Mouse (Mus musculus) neural tube, embryonic 14.5 days (tissue): Measurements from ENCODE around the gene Ddx43. TPM values are rescaled to one million over a fixed set of nuclear protein-coding genes. Genes with fewer than 3 reads are reported as not detected.

Source experiments
- ATAC-seq: fragments of 200-750 bp; cut with Nextera tagmentation; 2 replicates; pipeline ENCODE4 v1.8.0; 2017; ENCODE audit warnings: low read depth, mild to moderate bottlenecking, moderate TSS enrichment, moderate library complexity
- H3K27ac ChIP-seq: fragments of 300-500 bp; sonication (generic); 2 replicates; pipeline ENCODE4 v1.5.1; 2014; ENCODE audit warnings: low read depth, mild to moderate bottlenecking, control low read depth, low read length, moderate library complexity, mixed read lengths
- H3K27me3 ChIP-seq: fragments of 300-500 bp; sonication (generic); 2 replicates; pipeline ENCODE4 v1.6.1; 2014; ENCODE audit warnings: low read length; ENCODE audit not compliant: control insufficient read depth, insufficient read depth
- H3K36me3 ChIP-seq: fragments of 300-500 bp; sonication (generic); 2 replicates; pipeline ENCODE4 v1.6.1; 2014; ENCODE audit warnings: low read length, mixed read lengths; ENCODE audit not compliant: control insufficient read depth, insufficient read depth
- H3K4me1 ChIP-seq: fragments of 300-500 bp; sonication (generic); 2 replicates; pipeline ENCODE4 v1.6.1; 2014; ENCODE audit warnings: low read length; ENCODE audit not compliant: control insufficient read depth, insufficient read depth
- H3K4me2 ChIP-seq: fragments of 300-500 bp; sonication (generic); 2 replicates; pipeline ENCODE4 v1.6.1; 2014; ENCODE audit warnings: mild to moderate bottlenecking, low read depth, low read length, control low read depth
- H3K4me3 ChIP-seq: fragments of 300-500 bp; sonication (generic); 2 replicates; pipeline ENCODE4 v1.5.1; 2014; ENCODE audit warnings: low read depth, low read length, control low read depth, mixed read lengths
- H3K9ac ChIP-seq: fragments of 300-500 bp; sonication (generic); replicated peaks from 2 replicates; pipeline ENCODE4 v1.6.1; 2014; ENCODE audit warnings: low read depth, mild to moderate bottlenecking, control low read depth, low read length, mixed read lengths
- H3K9me3 ChIP-seq: fragments of 300-500 bp; sonication (generic); 2 replicates; pipeline ENCODE4 v1.6.1; 2016; ENCODE audit warnings: low read length; ENCODE audit not compliant: control insufficient read depth
- WGBS: fragments of 180-500 bp; shearing (Covaris S2); extraction: QIAGEN DNeasy Blood & Tissue Kit; methylation state at CpG from one replicate; pipeline ENCODE4 v1.1.7; 2014; 5-methylcytosine and 5-hydroxymethylcytosine counted together
- polyA plus RNA-seq: library from polyadenylated mRNA; unstranded; fragments of >200 nt; fragmentation: Nextera tagmentation; extraction: Ambion mirVana; gene quantifications from 2 replicates; pipeline ENCODE4 v1.2.1, GENCODE M21; 2014

The Ddx43 gene
- polyA plus RNA-seq, 1 experiment from 2014 or later, result 0.59 TPM

DNA sequence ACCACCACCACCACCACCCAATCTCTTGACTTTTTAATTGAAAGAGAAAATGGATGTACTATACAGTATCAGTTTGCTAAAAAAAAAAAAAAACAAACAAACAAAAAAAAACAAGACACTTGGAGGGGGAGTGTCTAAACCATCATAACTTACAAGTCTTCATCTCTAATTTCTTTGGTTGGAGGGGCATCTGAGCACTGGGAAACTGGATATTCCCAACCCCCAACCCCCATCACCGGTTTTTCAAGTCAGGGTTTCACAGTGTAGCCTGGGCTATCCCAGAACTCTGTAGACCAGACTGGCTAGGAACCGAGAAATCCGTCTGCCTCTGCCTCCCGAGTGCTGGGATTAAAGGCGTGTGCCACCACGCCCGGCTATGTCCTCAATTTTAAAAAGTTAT lies 25.8 kb upstream of the Ddx43 start:
- Histone ChIP-seq H3K27me3 (no peaks in the 10 kb centered on the region), H3K4me1 (no peaks in the 10 kb centered on the region), H3K27ac (no peak overlapping the region), H3K9me3 (no peaks in the 10 kb centered on the region), H3K4me3 (no peak overlapping the region), H3K36me3 (no peaks in the 10 kb centered on the region), H3K9ac (no peak overlapping the region), H3K4me2 (no peak overlapping the region)
- 94% methylated on average over 7 of the region's 7 CpGs for WGBS
- ATAC-seq, result no peak

DNA sequence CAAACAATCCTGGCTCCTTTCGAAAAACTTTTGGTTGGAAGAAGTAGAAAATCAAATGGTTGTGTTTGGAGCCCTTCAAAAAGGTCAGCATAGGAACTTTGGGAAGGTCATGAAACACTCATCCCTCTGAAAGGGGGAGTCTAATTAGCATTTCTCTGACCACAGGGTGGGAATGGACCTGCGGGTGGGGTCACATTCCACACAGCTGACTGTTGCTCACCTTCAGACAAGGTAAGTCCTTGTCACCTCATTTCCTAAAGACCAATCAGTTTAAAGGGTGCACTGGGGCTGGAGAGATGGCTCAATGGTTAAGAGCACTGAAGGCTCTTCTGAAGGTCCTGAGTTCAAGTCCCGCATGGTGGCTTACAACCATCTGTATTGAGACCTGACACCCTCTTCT lies 24.1 kb upstream of the Ddx43 start:
- H3K4me1 ChIP-seq, result no peaks in the 10 kb centered on the region
- WGBS, result 94% methylated on average over 3 of the region's 3 CpGs

DNA sequence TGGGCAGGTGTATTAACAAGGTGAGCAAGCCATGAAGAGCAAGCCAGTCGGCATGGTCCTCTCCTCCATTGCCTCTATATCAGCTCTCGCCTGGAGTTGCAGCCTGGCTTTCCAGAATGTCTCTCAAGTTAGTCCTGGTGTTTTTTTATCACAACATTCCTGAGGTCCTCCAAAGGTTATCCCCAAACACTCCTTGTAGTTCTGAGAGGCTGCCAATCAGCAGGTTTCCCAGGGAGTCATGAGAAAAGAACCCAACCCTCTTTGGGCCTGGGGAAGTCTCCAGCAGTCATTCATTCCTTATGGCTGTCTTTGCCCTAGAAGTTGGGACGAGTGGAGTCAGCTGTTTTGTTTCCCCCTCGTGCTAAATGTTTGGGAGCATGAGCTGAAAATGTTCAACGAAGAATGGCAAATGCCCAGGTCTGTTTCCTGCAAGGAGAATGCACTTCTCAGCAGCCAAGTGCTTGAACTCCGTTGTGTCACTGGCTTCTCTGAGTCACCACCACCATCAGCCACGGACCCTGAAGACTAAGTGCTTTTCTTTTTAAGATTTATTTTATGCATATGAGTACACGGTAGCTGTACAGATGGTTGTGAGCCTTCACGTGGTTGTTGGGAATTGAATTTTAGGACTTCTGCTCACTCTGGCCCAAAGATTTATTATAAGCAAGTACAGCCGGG lies 22.6 kb upstream of the Ddx43 start:
- Histone ChIP-seq H3K4me3 (no peak overlapping the region), H3K27me3 (0 out of 2 replicates have a peak, but pooled peaks cover 2% of the 10 kb centered on the region), H3K9ac (no peak overlapping the region), H3K4me1 (peaks cover 5% of the 10 kb centered on the region), H3K36me3 (no peaks in the 10 kb centered on the region), H3K9me3 (no peaks in the 10 kb centered on the region), H3K27ac (no peak overlapping the region), H3K4me2 (no peak overlapping the region)
- 89% methylated on average over 10 of the region's 10 CpGs for WGBS
- no peak for ATAC-seq

More for the DNA sequence above, 24.1 kb upstream of the Ddx43 start:
- no peak for ATAC-seq
- no peak overlapping the region for H3K4me2 ChIP-seq
- H3K9me3 ChIP-seq, result no peaks in the 10 kb centered on the region
- no peak overlapping the region for H3K9ac ChIP-seq
- H3K27ac ChIP-seq, result no peak overlapping the region
- no peaks in the 10 kb centered on the region for H3K27me3 ChIP-seq
- H3K4me3 ChIP-seq, result no peak overlapping the region
- no peaks in the 10 kb centered on the region for H3K36me3 ChIP-seq

DNA sequence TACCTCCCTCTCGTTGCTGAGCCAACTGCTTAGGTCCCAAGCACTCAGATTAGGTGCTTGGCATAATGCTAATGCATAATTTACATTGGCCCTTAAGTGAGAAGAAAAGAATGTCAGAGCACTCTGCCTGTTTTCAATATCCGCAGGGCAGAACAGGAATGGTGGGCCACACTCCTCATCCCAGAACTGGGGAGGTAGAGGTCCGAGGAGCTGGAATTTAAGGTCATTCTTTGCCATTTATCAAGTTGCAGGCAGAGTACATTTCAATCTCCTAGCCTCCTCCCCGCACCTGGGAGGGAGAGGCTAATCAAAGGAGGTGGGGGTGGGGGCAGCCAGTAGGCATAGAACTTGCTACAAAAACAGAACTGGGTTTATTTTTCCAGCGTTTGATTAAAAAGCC lies 21.2 kb upstream of the Ddx43 start:
- Histone ChIP-seq H3K27me3 (0 out of 2 replicates have a peak, but pooled peaks cover 2% of the 10 kb centered on the region), H3K4me2 (no peak overlapping the region), H3K4me1 (peaks cover 7% of the 10 kb centered on the region), H3K9ac (no peak overlapping the region), H3K27ac (no peak overlapping the region), H3K4me3 (no peak overlapping the region), H3K36me3 (no peaks in the 10 kb centered on the region), H3K9me3 (no peaks in the 10 kb centered on the region)
- ATAC-seq, result no peak
- 62% methylated on average over 5 of the region's 5 CpGs for WGBS

DNA sequence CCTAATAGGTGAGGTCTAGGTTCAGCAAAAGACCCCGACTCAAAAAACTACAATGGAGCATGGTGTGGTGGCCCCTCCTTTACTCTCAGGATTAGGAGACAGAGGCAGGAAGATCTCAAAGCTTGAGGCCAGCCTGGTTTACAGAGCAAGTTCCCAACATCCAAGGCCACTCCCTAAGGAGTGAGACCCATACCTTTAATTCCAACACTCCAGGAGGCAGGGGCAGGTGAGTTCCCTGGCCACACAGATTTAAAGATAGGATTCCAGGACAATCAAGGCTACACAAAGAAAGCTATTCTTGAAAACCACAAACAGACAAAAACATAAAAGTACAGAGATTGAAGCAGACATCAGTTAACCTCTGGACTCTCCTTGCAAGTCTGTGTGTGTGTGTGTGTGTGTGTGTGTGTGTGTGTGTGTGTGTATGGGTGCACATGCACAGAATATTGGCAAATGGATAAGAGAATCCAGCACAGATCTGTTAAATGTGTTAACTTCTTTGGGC lies 20.6 kb upstream of the Ddx43 start:
- no peaks in the 10 kb centered on the region for H3K36me3 ChIP-seq
- no peak overlapping the region for H3K27ac ChIP-seq
- peaks cover 7% of the 10 kb centered on the region for H3K4me1 ChIP-seq
- WGBS, result 76% methylated on average over 1 of the region's 1 CpGs
- no peak overlapping the region for H3K9ac ChIP-seq
- no peak for ATAC-seq
- H3K27me3 ChIP-seq, result 0 out of 2 replicates have a peak, but pooled peaks cover 2% of the 10 kb centered on the region
- H3K9me3 ChIP-seq, result no peaks in the 10 kb centered on the region
- no peak overlapping the region for H3K4me3 ChIP-seq
- H3K4me2 ChIP-seq, result no peak overlapping the region

DNA sequence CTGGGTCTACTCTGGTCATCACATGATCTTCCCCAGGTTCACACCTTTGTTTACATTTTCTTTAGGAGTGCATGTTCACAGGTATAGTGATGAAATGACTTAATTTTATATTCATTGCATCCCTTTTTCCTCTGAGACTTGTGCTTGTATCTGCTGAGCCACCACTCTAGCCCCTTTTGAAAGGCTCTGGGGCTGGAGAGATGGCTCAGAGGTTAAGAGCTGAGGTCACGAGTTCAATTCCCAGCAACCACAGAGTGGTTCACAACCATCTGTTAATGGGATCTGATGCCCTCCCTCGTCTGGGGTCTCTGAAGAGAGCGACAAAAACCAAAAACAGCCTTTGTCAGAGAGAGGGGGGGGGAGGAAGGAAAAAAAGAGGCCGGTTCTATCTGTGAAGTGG lies 20.1 kb upstream of the Ddx43 start:
- WGBS, result 71% methylated on average over 4 of the region's 4 CpGs
- H3K4me3 ChIP-seq, result no peak overlapping the region
- no peaks in the 10 kb centered on the region for H3K36me3 ChIP-seq
- 0 out of 2 replicates have a peak, but pooled peaks cover 2% of the 10 kb centered on the region for H3K27me3 ChIP-seq
- no peak overlapping the region for H3K27ac ChIP-seq
- H3K4me2 ChIP-seq, result no peak overlapping the region
- no peak overlapping the region for H3K9ac ChIP-seq
- ATAC-seq, result no peak
- no peaks in the 10 kb centered on the region for H3K9me3 ChIP-seq
- H3K4me1 ChIP-seq, result peaks cover 7% of the 10 kb centered on the region

DNA sequence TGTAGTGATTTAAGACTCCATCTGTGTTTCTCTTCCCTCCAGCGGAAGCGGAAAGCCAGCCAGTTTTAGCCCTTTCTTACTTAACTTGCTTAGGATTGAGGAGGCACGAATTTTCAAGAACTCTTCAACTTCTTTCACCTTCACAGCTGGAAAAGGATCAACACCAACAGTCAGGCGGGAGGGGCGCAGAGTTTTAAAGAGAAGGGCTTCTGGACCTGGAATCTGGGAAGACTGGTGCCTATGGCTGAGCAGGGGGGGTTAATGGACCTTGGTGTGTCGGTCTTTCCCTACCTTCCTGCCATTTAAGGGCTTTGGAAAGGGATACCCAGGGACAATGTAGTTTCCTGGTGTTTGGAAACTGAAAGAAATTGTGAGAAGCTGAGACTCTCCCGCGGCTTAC lies 18.0 kb upstream of the Ddx43 start:
- no peaks in the 10 kb centered on the region for H3K9me3 ChIP-seq
- ATAC-seq, result no peak
- H3K27ac ChIP-seq, result no peak overlapping the region
- H3K4me3 ChIP-seq, result peak overlapping the region; percentile 26
- H3K4me1 ChIP-seq, result peaks cover 7% of the 10 kb centered on the region
- peak overlapping the region; percentile 59 for H3K4me2 ChIP-seq
- H3K36me3 ChIP-seq, result no peaks in the 10 kb centered on the region
- 0 out of 2 replicates have a peak, but pooled peaks cover 2% of the 10 kb centered on the region for H3K27me3 ChIP-seq
- H3K9ac ChIP-seq, result peak overlapping the region; percentile 39; the same call in 1 of the 2 replicates
- 38% methylated on average over 8 of the region's 8 CpGs for WGBS

DNA sequence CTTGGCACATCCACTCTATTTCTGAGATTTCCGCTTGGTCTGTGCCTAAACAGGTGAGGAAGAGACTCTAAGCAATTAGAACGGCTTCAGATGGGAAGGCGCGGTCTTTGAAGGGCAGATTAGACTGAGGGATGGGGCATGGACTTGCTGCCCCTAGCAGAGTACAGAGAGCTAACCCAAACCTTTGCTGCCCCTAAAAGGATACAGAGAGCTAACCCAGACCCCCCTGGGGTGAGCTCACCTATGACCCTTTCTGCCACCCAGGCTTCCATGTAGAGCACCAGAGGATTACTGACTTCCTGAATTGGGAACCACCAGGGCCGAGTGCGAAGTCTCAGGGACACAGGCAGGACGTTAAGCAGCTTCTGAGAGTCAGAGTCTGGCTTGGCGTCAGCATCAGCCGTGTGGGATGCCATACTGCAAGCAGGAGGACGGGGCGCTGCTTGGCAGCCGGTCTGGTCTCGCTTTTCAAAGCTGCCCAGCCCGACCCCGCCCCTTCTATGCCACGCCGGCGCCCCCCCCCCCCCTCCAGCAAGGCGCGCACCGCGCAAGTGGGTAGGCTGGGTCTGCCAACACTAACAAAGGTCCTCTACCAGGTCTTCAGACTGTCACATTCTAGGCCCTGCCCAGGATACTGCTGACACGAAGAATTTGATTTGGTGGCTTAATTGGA lies 17.3 kb upstream of the Ddx43 start, which contains the start of gene Ooep:
Gene Ooep, minus strand, starts transcription at position 613 of the 673 bp plus-strand sequence.
- Histone ChIP-seq H3K4me2 (peak within 1 kb of the TSS; percentile 59), H3K4me1 (peaks cover 7% of the 10 kb centered on the region), H3K27me3 (0 out of 2 replicates have a peak, but pooled peaks cover 2% of the 10 kb centered on the region), H3K36me3 (no peaks in the 10 kb centered on the region), H3K4me3 (peak within 1 kb of the TSS; percentile 26), H3K9ac (peak within 1 kb of the TSS; percentile 39), H3K9me3 (no peaks in the 10 kb centered on the region), H3K27ac (peak within 1 kb of the TSS; percentile 10; the same call in 1 of the 2 replicates)
- WGBS, result 5% methylated on average over 22 of the region's 23 CpGs
- peak; percentile 94 for ATAC-seq

DNA sequence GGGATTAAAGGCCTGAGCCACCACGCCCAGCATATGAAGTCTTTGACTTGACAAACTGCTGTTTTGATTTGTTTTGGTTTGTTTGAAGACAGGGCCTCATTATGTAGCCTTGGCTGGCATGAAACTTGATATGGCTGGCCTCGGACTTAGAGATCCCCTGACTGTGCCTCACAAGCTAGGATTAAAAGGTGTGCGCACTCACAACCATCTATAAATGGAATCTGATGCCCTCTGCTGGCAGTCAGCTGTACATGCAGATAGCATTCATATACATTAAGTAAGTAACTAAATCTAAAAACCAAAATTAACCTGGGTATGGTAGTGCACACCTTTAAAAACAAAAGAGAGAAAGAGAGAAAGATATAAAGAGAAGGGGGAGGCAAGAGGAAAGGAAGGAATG lies 9.7 kb upstream of the Ddx43 start:
- no peak for ATAC-seq

More for the DNA sequence above, 9.7 kb upstream of the Ddx43 start:
- 45% methylated on average over 3 of the region's 3 CpGs for WGBS
- Histone ChIP-seq H3K4me3 (no peak overlapping the region), H3K36me3 (no peaks in the 10 kb centered on the region), H3K9ac (no peak overlapping the region), H3K9me3 (no peaks in the 10 kb centered on the region), H3K4me1 (no peaks in the 10 kb centered on the region), H3K27ac (no peak overlapping the region), H3K4me2 (no peak overlapping the region), H3K27me3 (no peaks in the 10 kb centered on the region)
